In the genomic region with DNA sequence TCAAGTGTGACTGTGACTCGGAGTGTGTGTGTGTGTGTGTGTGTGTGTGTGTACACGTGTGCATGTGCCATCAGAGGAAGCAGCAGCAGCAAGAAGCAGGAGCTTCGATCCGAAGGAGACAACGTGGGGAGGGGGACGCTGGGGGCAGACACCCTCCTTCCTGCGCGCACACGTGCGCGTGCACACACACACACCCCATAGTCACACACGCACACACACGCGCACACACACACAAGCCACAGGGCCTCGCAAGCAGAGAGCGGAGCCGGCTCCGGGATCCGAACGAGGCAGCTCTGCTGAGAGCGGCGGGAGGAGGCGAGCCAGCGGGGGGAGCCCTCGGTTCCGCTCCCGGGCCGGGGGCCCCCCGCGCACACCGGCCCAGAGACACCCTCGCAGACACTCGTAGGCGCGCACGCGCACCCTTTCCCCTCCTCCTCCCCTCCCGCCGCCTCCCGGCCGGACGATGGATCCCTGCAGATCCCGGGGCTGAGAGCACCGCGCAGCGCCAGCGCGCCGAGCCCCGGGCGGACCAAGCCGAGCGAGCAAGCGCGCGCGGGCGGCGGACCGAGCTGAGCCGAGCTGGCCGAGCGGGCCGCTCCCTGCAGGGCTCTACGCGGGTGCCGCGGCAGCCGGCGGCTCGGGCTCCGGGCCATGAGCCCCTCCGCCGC, we compare ENCODE assay signal across 8 mouse cellular contexts. TPM values are rescaled to one million over a fixed set of nuclear protein-coding genes. Genes with fewer than 3 reads are reported as not detected.
A peak's percentile ranks its signal among the peaks of the same experiment; 100 is the strongest.
DNase-seq lines count a peak whose midpoint lies in the region; ATAC-seq and TF ChIP-seq lines count a peak whose summit lies in the region.

A gene (plus strand): TSS at position 215 of the 668 bp plus-strand sequence.

- no peak for TF ChIP-seq CTCF in hindbrain, postnatal 0 days (IDR thresholded peaks at IDR 0.05; ENCODE audit: low read depth)

- WGBS in hindbrain, postnatal 0 days = 1% methylated on average over 64 of the region's 74 CpGs

- H3K9me3 ChIP-seq in hindbrain, postnatal 0 days (ENCODE audit: low read length) = no peaks in the 10 kb centered on the region

- peaks cover 28% of the 10 kb centered on the region for H3K4me1 ChIP-seq in hindbrain, postnatal 0 days (ENCODE audit: insufficient read depth, low read length)

- no peaks in the 10 kb centered on the region for H3K36me3 ChIP-seq in hindbrain, postnatal 0 days (ENCODE audit: insufficient read depth, low read length)

- DNase-seq in ZHBTc4 (ENCODE audit: low read depth, low spot score) = peak; percentile 68
- peak; percentile 78 to 83 for DNase-seq in cerebellum, postnatal 14 days
- DNase-seq in gastrocnemius, postnatal 10 days = peak; percentile 77
- DNase-seq in hindbrain, postnatal 0 days (ENCODE audit: low spot score) = peak; percentile 79
- DNase-seq in left cerebral cortex, postnatal 10 days (ENCODE audit: extremely low spot score in 1 of 2, low spot score in 2 of 2) = peak in 1 of 2 experiments; percentile 80
- peak; percentile 61 for DNase-seq in mesoderm, embryonic 11.5 days (ENCODE audit: low read depth, low spot score)
- peak; percentile 77 for DNase-seq in right cerebral cortex, postnatal 4 days
- DNase-seq in spleen, postnatal 14 days (ENCODE audit: low spot score in 2 of 2) = no peak

- peak within 1 kb of the TSS; percentile 97 for H3K9ac ChIP-seq in hindbrain, postnatal 0 days (replicated peaks; ENCODE audit: low read length)

- no peaks in the 10 kb centered on the region for H3K27me3 ChIP-seq in hindbrain, postnatal 0 days (ENCODE audit: insufficient read depth, low read length)

- H3K27ac ChIP-seq in hindbrain, postnatal 0 days = peak within 1 kb of the TSS; percentile 87

- H3K4me3 ChIP-seq in hindbrain, postnatal 0 days (ENCODE audit: low read length) = peak within 1 kb of the TSS; percentile 78

- intact Hi-C loops in left cerebral cortex, postnatal 10 days (cut with DNase I) = loop anchor here (5.0 kb wide), 1 partner anchor 173 kb away; no protein-coding TSS in a partner anchor

- H3K4me2 ChIP-seq in hindbrain, postnatal 0 days (ENCODE audit: low read depth, low read length) = peak within 1 kb of the TSS; percentile 80

- peak; percentile 68 for ATAC-seq in hindbrain, postnatal 0 days

RNA-seq across cellular contexts. Expression of the gene that starts here (rescaled TPM):
- 1 to 10 TPM; 1.1 to 2.1 TPM for total RNA-seq in gastrocnemius, postnatal 10 days (2021)
- 127 and 143 TPM in 2 replicates for total RNA-seq in hindbrain, postnatal 0 days (2014; rRNA removed)
- 32.0 and 37.1 TPM in 2 replicates for polyA plus RNA-seq in hindbrain, postnatal 0 days (2015; fragmentation: Nextera tagmentation; extraction: Ambion mirVana)
- total RNA-seq in left cerebral cortex, postnatal 10 days (2021) = 10 to 100 TPM; 94.8 to 99.2 TPM

Comparison
In these comparisons a context has a peak if more than half of its experiments do, and no peak if none do; other contexts are left out.
1. RNA of the gene that starts here (total RNA-seq): 127 to 143 TPM in hindbrain, postnatal 0 days and 94.8 to 99.2 TPM in left cerebral cortex, postnatal 10 days; 1.1 to 2.1 TPM in gastrocnemius, postnatal 10 days; every median in the first group is over 10 times any median in the second.
2. DNase-seq: peak in ZHBTc4 (single experiment), cerebellum, postnatal 14 days (2 of 2), gastrocnemius, postnatal 10 days (single experiment), hindbrain, postnatal 0 days (single experiment), mesoderm, embryonic 11.5 days (single experiment) and right cerebral cortex, postnatal 4 days (single experiment); none in spleen, postnatal 14 days (0 of 2).